Mouse (Mus musculus) bone marrow macrophage, adult 2 months (primary cell): ENCODE data around the gene Comt.

Experiments
- CTCF ChIP-seq: IDR thresholded peaks from 2 replicates; pipeline ENCODE4 v1.5.1; 2012; ENCODE audit warnings: low read depth, mild to moderate bottlenecking, low read length, moderate library complexity
- POLR2A ChIP-seq: IDR thresholded peaks from 2 replicates; pipeline ENCODE4 v1.6.1; 2012; ENCODE audit warnings: mild to moderate bottlenecking, low read depth, low read length, borderline replicate concordance

- no peak for TF ChIP-seq CTCF
- no peak for TF ChIP-seq POLR2A
Observed at GRCm38 (mm10) chr16:18400028-18400427, 26.6 kb downstream of the Comt start.
